Mouse (Mus musculus) forebrain, embryonic 11.5 days (tissue): ENCODE data around the gene Phf7. TPM values are rescaled to one million over a fixed set of nuclear protein-coding genes. Genes with fewer than 3 reads are reported as not detected.
A peak's percentile ranks its signal among the peaks of the same experiment; 100 is the strongest.

Experiments used
- ATAC-seq: fragments of 200-750 bp; cut with Nextera tagmentation; replicated peaks from 2 replicates; pipeline ENCODE4 v1.8.0; 2017; ENCODE audit warnings: moderate TSS enrichment; ENCODE audit not compliant: low FRiP score
- DNase-seq: peaks from one replicate; pipeline ENCODE4 v3.0.0-alpha.2; 2017; ENCODE audit warnings: low spot score
- H3K27ac ChIP-seq: fragments of 300-500 bp; sonication (generic); 2 replicates; pipeline ENCODE4 v1.5.1; 2014; ENCODE audit warnings: low read depth, low read length
- H3K27me3 ChIP-seq: fragments of 300-500 bp; sonication (generic); 2 replicates; pipeline ENCODE4 v1.6.1; 2014; ENCODE audit warnings: mild to moderate bottlenecking, low read length, mixed read lengths; ENCODE audit not compliant: control insufficient read depth, insufficient read depth
- H3K36me3 ChIP-seq: fragments of 300-500 bp; sonication (generic); 2 replicates; pipeline ENCODE4 v1.6.1; 2014; ENCODE audit warnings: mild to moderate bottlenecking, low read length, moderate library complexity, mixed read lengths; ENCODE audit not compliant: control insufficient read depth, insufficient read depth
- H3K4me1 ChIP-seq: fragments of 300-500 bp; sonication (generic); replicated peaks from 2 replicates; pipeline ENCODE4 v1.6.1; 2014; ENCODE audit warnings: low read length, mixed read lengths; ENCODE audit not compliant: control insufficient read depth, insufficient read depth
- H3K4me2 ChIP-seq: fragments of 300-500 bp; sonication (generic); 2 replicates; pipeline ENCODE4 v1.6.1; 2014; ENCODE audit warnings: low read depth, mild to moderate bottlenecking, low read length, moderate library complexity, mixed read lengths; ENCODE audit not compliant: severe bottlenecking
- H3K4me3 ChIP-seq: fragments of 300-500 bp; sonication (generic); 2 replicates; pipeline ENCODE4 v1.5.1; 2014; ENCODE audit warnings: low read depth, low read length
- H3K9ac ChIP-seq: fragments of 300-500 bp; sonication (generic); 2 replicates; pipeline ENCODE4 v1.6.1; 2014; ENCODE audit warnings: low read length
- H3K9me3 ChIP-seq: fragments of 300-500 bp; sonication (generic); 2 replicates; pipeline ENCODE4 v1.6.1; 2016; ENCODE audit warnings: low read length, mixed read lengths; ENCODE audit not compliant: control insufficient read depth
- WGBS: fragments of 180-500 bp; shearing (Covaris S2); extraction: QIAGEN DNeasy Blood & Tissue Kit; methylation state at CpG from one replicate; pipeline ENCODE4 v1.1.7; 2014; 5-methylcytosine and 5-hydroxymethylcytosine counted together
- polyA plus RNA-seq: library from polyadenylated mRNA; unstranded; fragments of >200 nt; fragmentation: Nextera tagmentation; extraction: Ambion mirVana; gene quantifications from 2 replicates; pipeline ENCODE4 v1.2.1, GENCODE M21; 2014

The Phf7 gene
- polyA plus RNA-seq, 1 experiment from 2014 or later = 14.3 TPM

DNA sequence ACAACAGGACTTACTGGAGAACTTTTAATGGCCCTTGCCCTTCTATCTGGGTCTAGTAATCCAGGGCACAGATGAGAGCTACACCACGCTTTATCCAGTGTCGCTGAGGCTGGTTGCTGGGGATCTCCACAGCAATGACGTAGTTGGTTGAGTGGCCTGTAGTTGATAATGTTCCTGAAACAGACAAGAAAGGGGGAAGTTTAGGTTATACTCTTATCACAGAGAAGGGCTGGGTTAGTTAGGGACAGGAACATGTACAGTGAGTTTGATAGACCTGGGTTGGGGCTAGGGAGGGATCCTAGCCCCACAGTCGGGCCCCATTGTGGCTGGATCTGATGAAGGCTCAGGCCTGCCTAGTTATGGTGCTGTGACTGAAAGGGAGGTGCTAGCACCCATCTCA, 9.3 kb upstream of the Phf7 start:
- 91% methylated on average over 4 of the region's 4 CpGs for WGBS
- peaks cover 24% of the 10 kb centered on the region for H3K36me3 ChIP-seq
- ATAC-seq = no peak

DNA sequence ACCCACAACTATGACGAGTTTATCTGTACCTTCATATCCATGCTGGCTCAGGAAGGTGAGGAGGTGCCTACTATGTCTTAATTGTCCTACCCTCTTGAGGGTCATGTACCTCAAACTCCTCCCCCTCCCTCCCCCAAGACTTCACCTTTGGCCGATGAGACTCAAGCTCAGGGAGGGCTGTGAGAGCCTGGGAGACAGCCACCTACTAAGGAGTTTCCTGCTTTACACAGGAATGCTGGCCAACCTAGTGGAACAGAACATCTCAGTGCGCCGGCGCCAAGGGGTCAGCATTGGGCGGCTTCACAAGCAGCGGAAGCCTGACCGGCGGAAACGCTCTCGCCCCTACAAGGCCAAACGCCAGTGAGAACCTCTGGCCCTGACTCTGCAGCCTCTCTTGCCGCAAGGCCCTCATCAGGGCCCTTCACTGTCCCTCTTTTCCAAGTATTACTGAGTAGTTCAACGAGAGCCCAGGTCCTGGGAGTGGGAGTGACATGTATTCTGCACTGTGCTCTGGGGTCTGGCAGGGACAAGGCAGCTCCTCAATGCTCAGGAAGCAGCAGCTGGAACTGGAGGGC, 7.4 kb upstream of the Phf7 start:
- no peak overlapping the region for H3K4me2 ChIP-seq
- H3K9ac ChIP-seq = no peak overlapping the region
- no peak for ATAC-seq
- no peaks in the 10 kb centered on the region for H3K4me1 ChIP-seq
- no peak overlapping the region for H3K27ac ChIP-seq
- no peak overlapping the region for H3K4me3 ChIP-seq
- H3K9me3 ChIP-seq = no peaks in the 10 kb centered on the region
- WGBS = 95% methylated on average over 14 of the region's 14 CpGs
- DNase-seq = no peak
- H3K36me3 ChIP-seq = peaks cover 29% of the 10 kb centered on the region
- no peaks in the 10 kb centered on the region for H3K27me3 ChIP-seq

More for the DNA sequence above, 9.3 kb upstream of the Phf7 start:
- H3K4me1 ChIP-seq = no peaks in the 10 kb centered on the region
- no peaks in the 10 kb centered on the region for H3K27me3 ChIP-seq
- no peak overlapping the region for H3K27ac ChIP-seq
- H3K9me3 ChIP-seq = no peaks in the 10 kb centered on the region
- no peak overlapping the region for H3K4me2 ChIP-seq
- DNase-seq = no peak
- no peak overlapping the region for H3K4me3 ChIP-seq
- no peak overlapping the region for H3K9ac ChIP-seq

DNA sequence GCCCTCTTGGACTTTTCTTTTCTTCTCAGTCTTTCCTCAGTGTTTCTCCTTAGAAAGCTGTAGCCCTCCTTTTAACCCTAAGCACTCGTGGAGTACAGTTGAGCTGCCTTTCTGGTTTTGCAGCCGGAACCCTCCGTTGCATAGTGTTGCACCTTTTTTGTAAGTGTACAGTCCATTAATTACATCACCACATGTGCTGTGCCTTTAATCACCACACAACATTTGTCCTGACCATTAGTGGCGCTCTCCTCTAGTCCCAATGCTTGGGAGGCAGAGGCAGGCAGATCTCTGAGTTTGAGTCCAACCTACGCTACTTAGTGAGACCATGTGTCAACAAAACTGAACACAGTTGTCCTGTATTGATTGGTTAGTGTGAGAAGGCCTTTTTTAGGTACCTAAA, 974 bp upstream of the Phf7 start:
- 91% methylated on average over 5 of the region's 5 CpGs for WGBS
- Histone ChIP-seq H3K4me2 (peak overlapping the region; percentile 89), H3K4me1 (peaks cover 6% of the 10 kb centered on the region; the same call in 1 of the 2 replicates), H3K36me3 (peaks cover 15% of the 10 kb centered on the region), H3K9me3 (no peaks in the 10 kb centered on the region), H3K9ac (peak overlapping the region; percentile 96), H3K27ac (no peak overlapping the region), H3K4me3 (peak overlapping the region; percentile 80), H3K27me3 (no peaks in the 10 kb centered on the region)
- ATAC-seq (no peak), DNase-seq (no peak)

DNA sequence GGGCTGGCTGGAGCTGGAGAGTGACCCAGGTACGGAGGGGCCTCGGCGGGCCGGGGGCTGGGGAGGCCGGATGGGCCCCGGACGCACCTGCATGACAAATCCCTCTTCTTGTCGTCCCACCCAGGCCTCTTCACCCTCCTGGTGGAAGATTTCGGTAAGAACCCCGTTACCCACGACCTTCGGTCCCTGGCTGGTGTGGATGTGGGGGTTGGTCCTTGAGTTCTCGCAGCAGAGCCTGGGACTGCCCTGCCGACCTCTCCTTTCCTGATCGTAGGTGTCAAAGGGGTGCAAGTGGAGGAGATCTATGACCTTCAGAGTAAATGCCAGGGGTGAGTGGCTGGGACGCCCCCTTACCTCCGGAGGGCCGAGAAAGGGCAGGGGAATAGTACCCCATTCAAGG, 509 bp upstream of the Phf7 start:
- peak overlapping the region; percentile 80 for H3K4me3 ChIP-seq
- ATAC-seq (no peak), DNase-seq (no peak)
- H3K36me3 ChIP-seq = peaks cover 11% of the 10 kb centered on the region; the same call in 1 of the 2 replicates
- peak overlapping the region; percentile 96 for H3K9ac ChIP-seq
- no peak overlapping the region for H3K27ac ChIP-seq
- H3K4me2 ChIP-seq = peak overlapping the region; percentile 89
- H3K4me1 ChIP-seq = peaks cover 6% of the 10 kb centered on the region; the same call in 1 of the 2 replicates
- no peaks in the 10 kb centered on the region for H3K27me3 ChIP-seq
- WGBS = under 1% methylated on average over 18 of the region's 18 CpGs
- no peaks in the 10 kb centered on the region for H3K9me3 ChIP-seq

DNA sequence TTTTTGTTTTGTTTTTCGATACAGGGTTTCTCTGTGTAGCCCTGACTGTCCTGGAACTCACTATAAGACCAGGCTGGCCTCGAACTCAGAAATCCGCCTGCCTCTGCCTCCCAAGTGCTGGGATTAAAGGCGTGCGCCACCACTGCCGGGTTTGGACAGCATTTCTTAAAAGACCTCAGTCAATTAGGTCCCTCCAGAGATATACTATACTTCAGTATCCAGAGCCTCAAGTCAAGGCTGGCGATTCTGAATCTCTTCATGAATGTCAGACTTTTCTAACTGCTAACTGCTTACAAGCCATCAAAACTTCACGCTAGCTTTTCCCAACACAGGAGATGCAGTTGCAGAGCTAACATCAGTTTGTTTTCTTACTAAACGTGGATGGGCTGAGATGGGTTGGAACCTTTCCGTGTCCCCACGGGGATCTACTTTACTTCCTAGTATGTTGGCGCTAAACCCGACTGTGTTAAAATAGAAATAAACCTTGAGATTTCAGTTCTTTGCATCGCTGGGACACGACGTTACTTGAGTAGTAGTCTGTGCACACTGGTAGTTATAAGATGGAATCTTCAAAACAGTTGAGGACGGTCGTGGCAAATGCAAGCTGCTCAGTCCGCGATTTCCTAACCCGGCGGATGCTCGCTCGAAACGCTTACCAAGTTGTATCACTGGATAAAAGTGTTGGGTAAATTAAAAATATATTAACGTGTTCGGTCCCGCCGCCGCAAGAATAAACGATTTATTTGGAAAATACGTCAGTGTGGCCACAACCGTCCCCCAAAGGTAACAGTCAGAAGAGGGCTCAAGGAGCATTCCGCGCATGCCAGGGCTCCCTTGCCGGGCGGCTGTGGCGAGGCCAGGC, 664 bp downstream of the Phf7 start:
- peak overlapping the region; percentile 75; the same call in 1 of the 2 replicates for H3K27ac ChIP-seq
- 23% methylated on average over 38 of the region's 38 CpGs for WGBS
- DNase-seq = no peak
- H3K4me1 ChIP-seq = peaks cover 6% of the 10 kb centered on the region; the same call in 1 of the 2 replicates
- peak overlapping the region; percentile 79 for H3K9ac ChIP-seq
- H3K4me3 ChIP-seq = peak overlapping the region; percentile 80
- H3K36me3 ChIP-seq = peaks cover 6% of the 10 kb centered on the region; the same call in 1 of the 2 replicates
- no peaks in the 10 kb centered on the region for H3K27me3 ChIP-seq
- ATAC-seq = peak; percentile 6
- H3K9me3 ChIP-seq = no peaks in the 10 kb centered on the region
- H3K4me2 ChIP-seq = peak overlapping the region; percentile 89

DNA sequence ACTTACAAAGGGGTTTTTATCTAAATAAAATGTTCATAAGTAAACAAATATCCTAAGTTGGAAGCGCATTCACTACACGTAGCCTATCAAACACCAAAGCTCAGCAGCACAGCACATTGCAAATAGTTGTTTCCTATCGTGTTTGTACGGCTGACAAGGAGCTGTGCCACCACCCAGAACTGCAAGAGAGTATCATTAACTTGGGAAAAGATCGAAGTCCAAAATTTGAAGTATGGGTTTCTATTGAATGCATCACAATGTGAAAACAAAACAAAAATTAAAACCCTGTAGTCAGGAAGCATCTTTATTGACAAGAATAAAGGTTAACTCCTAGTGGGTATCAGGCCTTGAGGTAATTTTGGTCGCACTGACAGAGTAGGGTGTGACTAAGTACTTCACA, 2.7 kb downstream of the Phf7 start:
- no peaks in the 10 kb centered on the region for H3K9me3 ChIP-seq
- ATAC-seq (no peak), DNase-seq (no peak)
- H3K4me2 ChIP-seq = no peak overlapping the region
- H3K27me3 ChIP-seq = no peaks in the 10 kb centered on the region
- H3K4me3 ChIP-seq = no peak overlapping the region
- 90% methylated on average over 6 of the region's 6 CpGs for WGBS
- peaks cover 6% of the 10 kb centered on the region; the same call in 1 of the 2 replicates for H3K4me1 ChIP-seq
- no peak overlapping the region for H3K9ac ChIP-seq
- H3K27ac ChIP-seq = no peak overlapping the region
- no peaks in the 10 kb centered on the region for H3K36me3 ChIP-seq

DNA sequence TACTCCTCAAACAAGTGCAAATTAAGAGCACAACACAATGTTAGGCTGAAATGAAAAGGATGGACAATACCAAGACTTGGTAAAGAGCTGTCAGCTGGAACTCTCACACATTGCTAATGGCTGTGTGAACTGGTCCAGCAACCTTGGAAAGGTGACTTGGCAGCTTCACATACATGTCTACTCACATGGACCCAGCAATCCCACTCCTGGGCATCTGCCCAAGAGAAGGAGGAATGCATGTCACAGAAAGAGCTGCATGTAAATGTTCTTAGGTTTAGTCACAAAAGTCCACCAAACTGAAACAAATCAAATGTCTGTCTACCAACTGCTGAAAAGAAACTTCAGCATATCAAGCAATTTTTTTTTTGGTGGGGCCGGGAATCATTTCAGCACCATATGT, 5.2 kb downstream of the Phf7 start:
- WGBS = 85% methylated on average over 1 of the region's 1 CpGs
- DNase-seq = no peak
- no peak for ATAC-seq

DNA sequence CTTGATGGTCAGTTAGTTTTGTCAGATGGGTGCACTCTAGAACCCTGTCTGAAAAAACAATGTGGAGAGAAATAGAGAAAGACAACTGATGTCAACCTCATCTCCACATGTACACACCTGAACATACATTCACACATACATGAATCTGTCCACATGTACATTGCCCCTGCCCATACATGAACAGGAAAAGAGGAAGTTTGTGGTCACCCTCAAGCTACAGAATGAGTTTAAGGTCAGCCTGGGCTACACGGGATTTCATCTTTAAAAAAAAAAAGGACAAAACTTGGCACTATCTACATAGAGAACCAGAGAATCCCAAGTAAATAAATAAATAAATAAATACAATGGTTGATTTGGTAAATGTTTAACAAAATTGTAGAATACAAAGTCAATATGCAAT, 6.3 kb downstream of the Phf7 start:
- ATAC-seq (no peak), DNase-seq (no peak)
- H3K4me1 ChIP-seq = no peaks in the 10 kb centered on the region
- no peak overlapping the region for H3K9ac ChIP-seq
- H3K4me3 ChIP-seq = no peak overlapping the region
- no peaks in the 10 kb centered on the region for H3K36me3 ChIP-seq
- 85% methylated on average over 1 of the region's 1 CpGs for WGBS
- H3K27ac ChIP-seq = no peak overlapping the region
- no peaks in the 10 kb centered on the region for H3K9me3 ChIP-seq
- H3K4me2 ChIP-seq = no peak overlapping the region
- H3K27me3 ChIP-seq = no peaks in the 10 kb centered on the region

More for the DNA sequence above, 5.2 kb downstream of the Phf7 start:
- no peaks in the 10 kb centered on the region for H3K36me3 ChIP-seq
- H3K9ac ChIP-seq = no peak overlapping the region
- no peaks in the 10 kb centered on the region for H3K9me3 ChIP-seq
- H3K4me2 ChIP-seq = no peak overlapping the region
- no peak overlapping the region for H3K27ac ChIP-seq
- no peaks in the 10 kb centered on the region for H3K27me3 ChIP-seq
- no peaks in the 10 kb centered on the region for H3K4me1 ChIP-seq
- H3K4me3 ChIP-seq = no peak overlapping the region
